Mouse (Mus musculus) lung, postnatal 0 days (tissue): Measurements from ENCODE around the gene Marcks.

ENCODE experiments used
- CTCF ChIP-seq: IDR thresholded peaks from 2 replicates; pipeline ENCODE4 v1.5.1; 2016; ENCODE audit warnings: antibody characterized with exemption, mild to moderate bottlenecking
- EP300 ChIP-seq: IDR thresholded peaks from 2 replicates; pipeline ENCODE4 v1.6.1; 2016; ENCODE audit warnings: antibody characterized with exemption, mild to moderate bottlenecking, control low read depth

GRCm38 (mm10) chr10:37177071-37177470 is 38.4 kb upstream of the Marcks start:
- TF ChIP-seq CTCF (no peak), EP300 (no peak)
